Mouse (Mus musculus) MN1 (cell line): ENCODE results near the gene Acr.

ENCODE experiments used
- DNase-seq: peaks from one replicate; pipeline ENCODE4 v3.0.0-alpha.2; 2016; ENCODE audit warnings: low spot score

Gene Acr

DNA sequence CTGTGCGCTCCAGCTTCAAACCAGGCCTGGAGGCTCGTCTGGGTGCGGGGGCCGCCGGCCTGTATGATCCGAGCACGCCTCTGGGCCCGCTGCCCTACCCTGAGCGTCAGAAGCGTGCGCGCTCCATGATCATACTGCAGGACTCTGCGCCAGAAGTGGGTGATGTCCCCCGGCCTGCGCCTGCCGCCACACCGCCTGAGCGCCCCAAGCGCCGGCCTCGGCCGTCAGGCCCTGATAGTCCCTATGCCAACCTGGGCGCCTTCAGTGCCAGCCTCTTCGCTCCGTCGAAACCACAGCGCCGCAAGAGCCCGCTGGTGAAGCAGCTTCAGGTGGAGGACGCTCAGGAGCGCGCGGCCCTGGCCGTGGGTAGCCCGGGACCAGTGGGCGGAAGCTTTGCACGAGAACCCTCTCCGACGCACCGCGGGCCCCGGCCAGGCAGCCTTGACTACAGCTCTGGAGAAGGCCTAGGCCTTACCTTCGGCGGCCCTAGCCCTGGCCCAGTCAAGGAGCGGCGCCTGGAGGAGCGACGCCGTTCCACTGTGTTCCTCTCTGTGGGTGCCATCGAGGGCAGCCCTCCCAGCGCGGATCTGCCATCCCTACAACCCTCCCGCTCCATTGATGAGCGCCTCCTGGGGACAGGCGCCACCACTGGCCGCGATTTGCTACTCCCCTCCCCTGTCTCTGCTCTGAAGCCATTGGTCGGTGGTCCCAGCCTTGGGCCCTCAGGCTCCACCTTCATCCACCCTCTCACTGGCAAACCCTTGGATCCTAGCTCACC, 20.1 kb upstream of the Acr start:
- no peak for DNase-seq

DNA sequence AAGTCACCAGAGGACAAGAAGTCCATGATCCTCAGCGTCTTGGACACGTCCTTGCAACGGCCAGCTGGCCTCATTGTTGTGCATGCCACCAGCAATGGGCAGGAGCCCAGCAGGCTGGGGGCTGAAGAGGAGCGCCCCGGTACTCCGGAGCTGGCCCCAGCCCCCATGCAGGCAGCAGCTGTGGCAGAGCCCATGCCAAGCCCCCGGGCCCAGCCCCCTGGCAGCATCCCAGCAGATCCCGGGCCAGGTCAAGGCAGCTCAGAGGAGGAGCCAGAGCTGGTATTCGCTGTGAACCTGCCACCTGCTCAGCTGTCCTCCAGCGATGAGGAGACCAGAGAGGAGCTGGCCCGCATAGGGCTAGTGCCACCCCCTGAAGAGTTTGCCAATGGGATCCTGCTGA, 19.3 kb upstream of the Acr start:
- no peak for DNase-seq

GRCm38 (mm10) chr15:89550506-89550905, 17.6 kb upstream of the Acr start:
- DNase-seq, result no peak

GRCm38 (mm10) chr15:89551733-89552132, 16.4 kb upstream of the Acr start:
- no peak for DNase-seq

DNA sequence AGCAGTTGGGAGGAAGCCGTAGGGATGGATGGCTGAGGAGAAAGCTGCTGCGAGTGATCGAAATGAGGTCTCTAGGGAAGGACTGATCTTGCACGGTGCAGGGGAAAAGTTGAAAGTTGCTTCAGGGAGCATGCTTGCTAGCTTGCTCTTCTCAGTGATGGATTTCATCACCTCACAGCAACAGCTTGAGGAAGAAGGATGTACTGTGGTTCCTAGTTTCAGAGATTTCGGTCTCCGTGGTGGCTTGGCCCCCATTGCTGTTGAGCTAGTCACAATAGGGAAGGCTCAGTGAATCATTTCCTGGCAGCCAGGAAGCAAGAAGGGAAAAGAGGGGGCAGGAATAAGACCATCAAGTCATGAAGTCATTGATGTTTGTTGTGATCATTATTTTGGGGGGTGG, 12.5 kb upstream of the Acr start:
- no peak for DNase-seq

- DNase-seq, result no peak
Measured at GRCm38 (mm10) chr15:89556401-89557178, 11.5 kb upstream of the Acr start.

DNA sequence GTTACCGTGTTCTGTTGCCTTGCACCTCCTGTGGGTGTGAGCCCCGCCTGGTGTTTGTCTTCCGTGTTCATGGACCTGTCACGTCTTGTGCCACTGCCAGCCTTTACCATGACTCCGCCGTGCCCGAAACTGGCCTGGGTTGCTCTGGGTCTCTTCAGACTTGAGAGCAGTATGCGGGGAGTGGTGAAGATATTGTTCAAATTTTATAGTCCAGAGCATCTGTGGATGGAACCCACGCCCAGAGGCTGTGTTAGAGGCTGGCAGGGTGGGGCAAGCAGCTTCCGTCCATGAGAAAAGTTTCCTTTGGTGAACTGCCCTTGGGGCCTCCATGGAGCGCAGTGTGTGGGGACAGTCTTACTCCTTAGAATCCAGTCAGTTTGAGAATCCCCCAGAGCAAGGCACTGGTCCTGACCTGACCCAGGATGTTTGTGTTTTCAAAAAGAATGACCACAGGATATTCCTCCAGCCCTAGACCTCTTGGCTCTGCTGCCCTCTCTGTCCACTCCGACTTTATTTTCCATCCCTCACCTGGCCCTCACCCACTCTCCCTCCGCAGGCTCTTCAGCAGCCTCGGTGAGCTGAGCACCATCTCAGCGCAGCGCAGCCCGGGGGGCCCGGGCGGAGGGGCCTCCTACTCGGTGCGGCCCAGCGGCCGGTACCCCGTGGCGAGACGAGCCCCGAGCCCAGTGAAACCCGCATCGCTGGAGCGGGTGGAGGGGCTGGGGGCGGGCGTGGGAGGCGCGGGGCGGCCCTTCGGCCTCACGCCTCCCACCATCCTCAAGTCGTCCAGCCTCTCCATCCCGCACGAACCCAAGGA, 10.7 kb upstream of the Acr start:
- no peak for DNase-seq

DNA sequence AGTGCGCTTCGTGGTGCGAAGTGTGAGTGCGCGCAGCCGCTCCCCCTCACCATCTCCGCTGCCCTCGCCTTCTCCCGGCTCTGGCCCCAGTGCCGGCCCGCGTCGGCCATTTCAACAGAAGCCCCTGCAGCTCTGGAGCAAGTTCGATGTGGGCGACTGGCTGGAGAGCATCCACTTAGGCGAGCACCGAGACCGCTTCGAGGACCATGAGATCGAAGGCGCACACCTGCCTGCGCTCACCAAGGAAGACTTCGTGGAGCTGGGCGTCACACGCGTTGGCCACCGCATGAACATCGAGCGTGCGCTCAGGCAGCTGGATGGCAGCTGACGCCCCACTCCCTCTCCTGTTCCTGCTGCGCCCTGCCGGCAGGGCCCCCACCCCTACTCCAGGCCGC, 10.1 kb upstream of the Acr start:
- DNase-seq, result no peak

DNA sequence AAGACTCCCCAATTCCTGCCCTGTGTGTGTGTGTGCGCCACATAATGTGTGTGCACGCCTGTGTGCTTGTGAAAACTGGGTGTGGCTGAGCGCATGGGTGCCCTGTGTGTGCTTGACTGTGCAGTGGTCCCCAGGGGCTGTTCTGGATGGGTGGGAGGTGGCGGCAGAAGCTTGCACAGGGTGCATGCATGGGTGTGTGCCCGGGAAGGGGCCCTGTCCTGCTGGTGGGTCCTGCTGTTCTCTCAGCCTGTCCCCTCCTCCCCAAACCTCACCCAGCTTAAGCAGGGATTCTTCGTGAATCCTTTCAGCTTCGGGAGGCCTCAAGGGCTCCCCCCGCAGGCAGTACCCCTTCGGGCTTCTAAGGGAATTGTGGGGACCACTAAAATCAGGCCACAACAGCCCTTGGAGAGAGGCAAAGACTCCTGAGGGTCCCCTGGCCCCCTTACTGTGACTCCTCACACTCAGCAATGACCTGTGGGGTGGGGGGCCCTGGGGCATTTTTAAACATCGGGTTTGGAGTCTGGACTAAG, 8.9 kb upstream of the Acr start:
- DNase-seq, result no peak

GRCm38 (mm10) chr15:89572147-89572546, 4.0 kb downstream of the Acr start:
- no peak for DNase-seq

DNA sequence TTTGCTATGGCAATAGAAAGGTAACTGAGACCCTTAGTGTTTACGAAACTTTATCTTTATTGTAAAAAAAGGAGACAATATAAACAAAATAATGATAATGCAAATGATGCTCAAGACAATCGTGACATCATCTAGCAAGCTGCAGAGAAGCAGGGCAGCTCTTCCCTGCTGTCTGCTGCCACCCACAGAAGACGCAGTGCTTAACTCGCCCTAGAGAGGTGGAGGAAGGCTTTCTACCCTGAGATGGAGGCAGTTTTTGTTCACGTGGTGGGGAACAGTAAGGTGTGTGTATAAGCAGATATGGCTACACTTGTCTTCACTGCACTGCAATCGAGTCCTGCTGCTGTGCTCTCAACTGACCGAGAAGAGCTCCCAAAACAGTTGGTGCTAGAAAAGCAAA, 14.4 kb downstream of the Acr start:
- DNase-seq, result no peak

DNA sequence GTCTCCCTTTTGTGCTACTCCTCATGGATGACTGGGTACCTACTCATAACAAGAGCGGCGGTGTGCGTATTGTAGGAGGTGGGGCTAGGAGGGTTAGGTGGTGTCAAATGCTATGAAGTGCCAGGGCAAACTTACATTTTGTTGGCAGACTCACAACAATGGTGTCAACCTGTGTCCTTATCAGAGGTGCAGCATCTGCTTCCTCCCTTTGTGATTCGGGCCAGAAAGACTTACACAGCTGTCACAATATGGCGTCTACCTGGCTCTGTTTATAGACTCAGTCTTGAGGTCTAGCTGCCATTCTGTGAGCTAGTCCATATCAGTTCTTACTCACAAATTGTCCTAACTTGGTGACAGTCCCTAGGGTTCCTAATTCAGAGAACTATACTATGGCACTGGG, 17.0 kb downstream of the Acr start:
- DNase-seq, result no peak

DNA sequence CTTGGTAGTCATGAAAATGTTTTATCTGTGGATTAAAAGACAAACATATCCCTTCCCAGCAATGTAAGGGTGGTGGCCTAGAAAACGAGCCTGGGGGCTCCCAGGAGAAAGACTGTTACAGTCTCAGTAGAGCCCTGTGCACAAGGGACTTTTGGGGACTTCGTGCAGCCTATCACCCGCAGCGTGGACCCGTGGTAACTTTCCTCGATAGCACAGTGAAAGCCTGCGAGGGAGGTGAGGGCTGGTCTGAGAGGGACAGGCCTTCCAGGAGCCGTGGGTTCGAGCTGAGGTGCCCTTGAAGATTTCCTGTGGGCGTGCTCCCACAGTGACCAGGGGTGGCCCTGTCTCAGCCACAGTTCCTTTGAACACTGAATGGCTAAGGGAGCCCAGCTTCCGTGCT, 17.5 kb downstream of the Acr start:
- no peak for DNase-seq

DNA sequence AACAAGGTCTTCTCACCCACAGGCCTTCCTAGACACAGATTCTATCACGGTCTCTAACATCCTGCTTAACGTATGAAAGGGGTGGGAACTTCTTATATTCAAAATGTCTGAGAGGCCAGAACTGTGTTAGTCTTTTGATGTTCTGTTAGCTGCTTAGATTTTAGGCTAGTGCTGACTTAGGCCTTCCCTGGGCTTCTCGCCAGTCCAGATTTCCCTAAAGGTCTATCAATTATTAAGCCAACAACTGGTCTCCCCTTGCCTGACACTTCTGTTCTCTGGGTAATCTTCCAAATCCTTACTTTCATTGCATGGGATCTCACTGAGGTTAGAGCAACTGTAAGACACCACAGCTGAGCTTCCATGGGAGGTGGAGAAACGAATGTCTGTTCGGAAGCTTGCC, 21.0 kb downstream of the Acr start:
- DNase-seq, result no peak

GRCm38 (mm10) chr15:89591317-89591716, 23.2 kb downstream of the Acr start:
- DNase-seq, result no peak

DNA sequence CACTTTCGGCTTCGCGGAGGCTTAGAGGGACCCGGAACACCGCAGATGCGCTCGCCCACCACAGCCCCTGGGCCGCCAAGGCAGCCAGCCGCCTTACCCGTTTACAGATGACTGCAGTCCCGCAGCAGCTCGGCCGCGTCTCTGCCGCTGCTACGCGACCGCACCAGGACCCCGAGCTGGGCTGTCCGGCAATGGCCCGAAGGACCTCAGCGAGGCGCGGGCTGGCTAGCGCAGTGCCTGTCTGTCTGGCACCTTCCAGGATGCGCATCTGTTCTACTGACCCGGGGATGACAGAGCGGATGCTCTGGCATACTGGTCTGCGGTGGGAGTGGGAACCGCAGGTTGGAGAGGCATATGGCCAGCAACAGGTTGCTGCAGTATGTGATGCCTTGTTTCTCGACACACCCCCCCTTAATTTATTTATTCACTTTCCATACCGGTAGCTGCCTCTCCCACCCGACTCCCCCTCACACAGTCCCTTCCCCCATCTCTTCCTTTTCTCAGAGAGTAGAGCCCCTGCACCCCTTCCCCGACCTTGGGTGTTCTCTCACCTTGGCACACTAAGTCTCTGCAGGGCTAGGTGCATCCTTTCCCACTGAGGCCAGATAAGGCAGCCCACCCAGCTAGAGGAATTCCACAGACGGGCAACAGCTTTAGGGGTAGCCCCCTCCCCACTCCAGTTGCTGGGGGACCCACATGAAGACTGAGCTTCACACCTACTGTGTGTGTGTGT, 23.8 kb downstream of the Acr start, which contains the start of gene Rabl2:
Gene Rabl2 (minus strand): TSS at position 201 of the 733 bp plus-strand sequence.
- peak; percentile 95 for DNase-seq

DNA sequence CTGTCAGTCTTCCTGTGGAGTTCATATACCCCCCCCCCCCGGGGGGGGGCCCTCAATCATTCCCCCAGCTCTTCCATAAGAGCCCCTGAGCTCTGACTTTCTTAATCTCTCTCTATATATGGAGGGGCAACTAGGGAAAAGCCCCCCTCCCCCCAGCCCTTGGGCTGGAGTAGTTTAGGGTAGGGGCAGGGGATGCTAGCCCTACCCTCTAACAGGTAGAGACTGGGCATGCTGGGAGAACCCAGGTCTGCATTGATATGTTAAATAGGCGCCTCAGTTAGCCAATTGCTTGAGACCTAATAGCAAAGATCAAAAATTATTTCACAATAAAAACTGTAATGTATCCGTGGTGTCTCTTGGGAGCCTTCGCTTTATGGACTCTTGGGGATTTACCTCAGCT, 24.4 kb downstream of the Acr start:
- DNase-seq, result no peak

DNA sequence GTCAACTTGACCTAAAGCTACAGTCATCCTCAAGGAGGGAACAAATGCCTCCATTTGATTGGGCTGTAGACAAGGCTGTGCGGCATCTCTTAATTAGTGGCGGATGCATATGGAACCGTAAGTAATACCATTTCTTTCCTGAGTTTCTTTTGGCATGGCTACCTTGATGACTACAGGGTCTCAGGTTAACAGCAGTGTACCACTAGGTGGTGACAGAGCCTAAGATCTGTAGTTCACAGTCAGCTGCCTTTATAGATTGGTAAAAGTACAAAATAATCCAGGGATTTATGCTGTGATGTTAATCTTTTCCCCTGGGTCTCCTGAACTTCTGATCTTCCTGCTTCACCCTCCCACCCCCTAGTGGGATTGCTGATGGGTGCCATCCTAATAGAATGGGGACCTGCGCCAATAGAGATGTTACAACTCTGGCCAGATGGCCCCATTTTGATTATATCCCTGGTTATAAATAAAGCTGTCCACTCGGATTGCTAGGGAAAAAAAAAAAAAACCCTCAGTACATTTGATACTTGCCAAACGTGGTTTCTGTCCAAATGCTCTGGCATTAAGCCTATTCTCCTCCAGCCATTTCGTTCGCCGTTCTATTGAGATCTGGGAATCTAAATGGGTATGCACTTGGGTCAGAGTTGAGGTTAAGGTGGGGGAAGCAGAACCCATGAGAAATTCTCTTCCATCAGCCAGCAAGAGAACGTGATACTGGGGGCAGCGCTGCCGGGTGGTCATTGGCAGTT, 37.9 kb downstream of the Acr start:
- no peak for DNase-seq

DNA sequence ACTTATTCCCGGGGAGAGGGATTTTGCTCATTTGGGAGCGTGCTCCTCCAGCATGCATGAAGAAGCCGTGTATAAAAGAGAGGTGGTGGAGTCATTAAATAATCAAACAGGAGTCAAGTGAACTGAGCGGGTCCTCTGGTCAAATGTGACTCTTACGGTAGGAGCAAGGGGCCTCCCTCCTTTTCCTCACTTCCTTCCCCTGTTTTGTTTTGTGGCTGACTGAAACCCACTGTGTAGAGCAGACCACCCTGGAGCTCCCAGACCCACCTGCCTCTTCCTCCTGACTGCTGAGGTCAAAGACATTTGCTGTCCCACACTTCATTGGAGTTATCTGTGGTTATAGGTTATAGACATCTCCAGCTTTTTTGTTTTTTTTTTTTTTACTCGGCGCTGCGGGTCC, 39.4 kb downstream of the Acr start:
- no peak for DNase-seq

- DNase-seq, result no peak
Measured at GRCm38 (mm10) chr15:89607888-89608287, 39.8 kb downstream of the Acr start.
